Mouse (Mus musculus): ENCODE results near the gene Clec2g.

Gene Clec2g

GRCm38 (mm10) chr6:129013762-129014276 is 79.6 kb downstream of the Clec2g start:
- DNase-seq (ENCODE audit: low read depth, low spot score) = no peak

GRCm38 (mm10) chr6:129014399-129014798 is 80.2 kb downstream of the Clec2g start:
- no peak for DNase-seq (ENCODE audit: low read depth, low spot score)

- no peak for DNase-seq (ENCODE audit: low read depth, low spot score)
Observed at GRCm38 (mm10) chr6:129027451-129028248, 93.5 kb downstream of the Clec2g start.

GRCm38 (mm10) chr6:129030175-129030824 is 96.1 kb downstream of the Clec2g start:
- peak; percentile 2 for DNase-seq (ENCODE audit: low read depth, low spot score)

GRCm38 (mm10) chr6:129030964-129031363 is 96.8 kb downstream of the Clec2g start:
- no peak for DNase-seq (ENCODE audit: low read depth, low spot score)

GRCm38 (mm10) chr6:129033397-129033796 is 99.2 kb downstream of the Clec2g start:
- DNase-seq (ENCODE audit: low read depth, low spot score) = peak; percentile 9
